In genomic region chr16:91868943-91869911, GRCm38 (mm10) we compare ENCODE assay signal across 8 mouse cellular contexts.
A peak's percentile ranks its signal among the peaks of the same experiment; 100 is the strongest.
DNase-seq lines count a peak whose midpoint lies in the region; ATAC-seq lines count a peak whose summit lies in the region.

No protein-coding gene starts in this region.

- H3K27me3 ChIP-seq in embryonic facial prominence, embryonic 13.5 days = no peaks in the 10 kb centered on the region
- no peaks in the 10 kb centered on the region for H3K27me3 ChIP-seq in embryonic facial prominence, embryonic 10.5 days (replicated peaks; ENCODE audit: low read depth, poor library complexity, severe bottlenecking)
- H3K27me3 ChIP-seq in stomach, embryonic 15.5 days (replicated peaks) = no peaks in the 10 kb centered on the region

- peak overlapping the region; percentile 39; the same call in 1 of the 2 replicates for H3K27ac ChIP-seq in embryonic facial prominence, embryonic 13.5 days
- no peak overlapping the region for H3K27ac ChIP-seq in embryonic facial prominence, embryonic 10.5 days (replicated peaks)
- H3K27ac ChIP-seq in stomach, embryonic 15.5 days = no peak overlapping the region

- no peaks in the 10 kb centered on the region for H3K9me3 ChIP-seq in embryonic facial prominence, embryonic 13.5 days
- no peaks in the 10 kb centered on the region for H3K9me3 ChIP-seq in embryonic facial prominence, embryonic 10.5 days
- H3K9me3 ChIP-seq in stomach, embryonic 15.5 days = no peaks in the 10 kb centered on the region

- H3K36me3 ChIP-seq in embryonic facial prominence, embryonic 13.5 days = peaks cover 63% of the 10 kb centered on the region
- peaks cover 84% of the 10 kb centered on the region for H3K36me3 ChIP-seq in embryonic facial prominence, embryonic 10.5 days (replicated peaks)
- peaks cover 12% of the 10 kb centered on the region; the same call in 1 of the 2 replicates for H3K36me3 ChIP-seq in stomach, embryonic 15.5 days

- no peak overlapping the region for H3K4me3 ChIP-seq in embryonic facial prominence, embryonic 13.5 days
- H3K4me3 ChIP-seq in embryonic facial prominence, embryonic 10.5 days = no peak overlapping the region
- no peak overlapping the region for H3K4me3 ChIP-seq in stomach, embryonic 15.5 days (replicated peaks)

- no peak for DNase-seq in embryonic facial prominence, embryonic 10.5 days (ENCODE audit: low spot score)
- peak; percentile 68 to 74 for DNase-seq in right cerebral cortex, postnatal 10 days (ENCODE audit: low spot score in 2 of 2)
- DNase-seq in right cerebral cortex, adult 2 months (ENCODE audit: low spot score in 2 of 2) = no peak
- DNase-seq in heart, adult 8-10 months (ENCODE audit: low spot score) = peak; percentile 68
- peak; percentile 64 for DNase-seq in lung, postnatal 14 days
- no peak for DNase-seq in right cerebral cortex, postnatal 4 days

- H3K4me2 ChIP-seq in embryonic facial prominence, embryonic 13.5 days = no peak overlapping the region
- H3K4me2 ChIP-seq in stomach, embryonic 15.5 days = no peak overlapping the region

- ATAC-seq in embryonic facial prominence, embryonic 13.5 days (ENCODE audit: insufficient number of reproducible peaks, insufficient read depth, low FRiP score, low TSS enrichment, low read depth) = no peak
- ATAC-seq in stomach, embryonic 15.5 days (ENCODE audit: insufficient read depth, low FRiP score, low read depth) = peak; percentile 36; the same call in 1 of the 2 replicates

- H3K4me1 ChIP-seq in embryonic facial prominence, embryonic 13.5 days = peaks cover 8% of the 10 kb centered on the region; the same call in 1 of the 2 replicates
- no peaks in the 10 kb centered on the region for H3K4me1 ChIP-seq in embryonic facial prominence, embryonic 10.5 days
- no peaks in the 10 kb centered on the region for H3K4me1 ChIP-seq in stomach, embryonic 15.5 days

- no peak overlapping the region for H3K9ac ChIP-seq in embryonic facial prominence, embryonic 13.5 days
- H3K9ac ChIP-seq in stomach, embryonic 15.5 days = no peak overlapping the region

- WGBS in embryonic facial prominence, embryonic 13.5 days = 83% methylated on average over 28 of the region's 28 CpGs
- 94% methylated on average over 28 of the region's 28 CpGs for WGBS in embryonic facial prominence, embryonic 10.5 days
- 78% methylated on average over 28 of the region's 28 CpGs for WGBS in stomach, embryonic 15.5 days

Comparison
In these comparisons a context has a peak if more than half of its experiments do, and no peak if none do; other contexts are left out.
1. DNase-seq: peak in right cerebral cortex, postnatal 10 days (2 of 2), heart, adult 8-10 months (single experiment) and lung, postnatal 14 days (single experiment); none in embryonic facial prominence, embryonic 10.5 days (single experiment), right cerebral cortex, adult 2 months (0 of 2) and right cerebral cortex, postnatal 4 days (single experiment).